Mouse (Mus musculus) myocyte (in vitro differentiated cells): Measurements from ENCODE around the gene Zbtb40.

Experiments
- CEBPB ChIP-seq: IDR thresholded peaks from 2 replicates; pipeline ENCODE4 v1.6.1; 2011; ENCODE audit warnings: mild to moderate bottlenecking, moderate library complexity; ENCODE audit not compliant: poor library complexity, insufficient read depth, severe bottlenecking
- E2F4 ChIP-seq: IDR thresholded peaks from one replicate; pipeline ENCODE4 v1.6.1; 2011; ENCODE audit warnings: mild to moderate bottlenecking, control low read depth, moderate library complexity; ENCODE audit not compliant: insufficient read depth
- MAX ChIP-seq: IDR thresholded peaks from one replicate; pipeline ENCODE4 v1.6.1; 2011; ENCODE audit warnings: low read depth, mild to moderate bottlenecking, control low read depth
- MYOD1 ChIP-seq, 3 experiments: IDR thresholded peaks; one replicate each; pipeline ENCODE4 v1.6.1; 2011; ENCODE audit warnings: control low read depth in 2 of 3, low read depth in 2 of 3, mild to moderate bottlenecking in 2 of 3, moderate library complexity in 1 of 3; ENCODE audit not compliant: insufficient read length in 2 of 3, control insufficient read depth in 1 of 3
- POLR2A ChIP-seq: IDR thresholded peaks from one replicate; pipeline ENCODE4 v1.6.1; 2011; ENCODE audit warnings: low read depth, mild to moderate bottlenecking, control low read depth, moderate library complexity; ENCODE audit not compliant: insufficient read length
- POLR2AphosphoS2 ChIP-seq: IDR thresholded peaks from one replicate; pipeline ENCODE4 v1.6.1; 2011; ENCODE audit warnings: low read depth, control low read depth; ENCODE audit not compliant: insufficient read length
- TCF12 ChIP-seq: IDR thresholded peaks from one replicate; pipeline ENCODE4 v1.6.1; 2011; ENCODE audit warnings: mild to moderate bottlenecking, control low read depth; ENCODE audit not compliant: poor library complexity, insufficient read depth, severe bottlenecking

DNA sequence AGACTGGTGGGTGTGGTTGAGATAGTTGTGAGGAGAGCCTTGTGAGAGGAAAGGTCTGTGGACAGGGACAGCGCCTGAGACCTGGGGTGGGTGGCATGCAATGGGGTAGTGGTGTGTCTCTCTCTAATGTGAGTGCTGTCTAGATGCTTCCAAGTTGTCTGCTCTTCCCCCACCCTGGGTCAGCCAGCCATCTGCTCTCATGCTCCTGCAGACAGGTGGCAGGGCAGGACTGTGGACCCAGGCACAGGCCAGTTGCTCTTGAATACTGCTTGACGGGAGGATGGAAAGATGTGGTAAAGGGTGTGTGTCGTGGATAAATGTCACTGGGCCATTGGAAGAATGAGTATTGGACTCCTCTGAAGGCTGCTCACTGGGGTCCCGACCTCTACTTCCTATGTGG is 111.3 kb downstream of the Zbtb40 start:
- no peak for TF ChIP-seq CEBPB
- TF ChIP-seq MYOD1 (IDR thresholded peaks at IDR 0.05; ENCODE audit: control insufficient read depth in 1 of 3, insufficient read length in 2 of 3, low read depth in 2 of 3), result no peak
- TF ChIP-seq POLR2A, result no peak
- TF ChIP-seq MAX, result no peak
- no peak for TF ChIP-seq POLR2AphosphoS2
- no peak for TF ChIP-seq E2F4
- TF ChIP-seq TCF12, result no peak
